Mouse (Mus musculus): ENCODE data around the gene Wnt5b. TPM values are rescaled to one million over a fixed set of nuclear protein-coding genes. Genes with fewer than 3 reads are reported as not detected.
"Not testable (repeated sequence)": the region's sequence is repeated elsewhere in the genome, so short reads cannot be mapped to it uniquely, and the experiment has no call there.

Wnt5b gene
- polyA plus RNA-seq, 1 experiment from 2014 or later = 11.4 TPM

GRCm38 (mm10) chr6:119448321-119449059 lies 95.7 kb downstream of the Wnt5b start:
- H3K27ac ChIP-seq (replicated peaks; ENCODE audit: low read depth, low read length) = no peak overlapping the region
- no peaks in the 10 kb centered on the region for H3K27me3 ChIP-seq (replicated peaks; ENCODE audit: control insufficient read depth, insufficient read depth, low read length)
- H3K4me2 ChIP-seq (ENCODE audit: low read depth, low read length) = peak overlapping the region; percentile 71
- no peaks in the 10 kb centered on the region for H3K36me3 ChIP-seq (ENCODE audit: control insufficient read depth, insufficient read depth, low read length)
- no peak for ATAC-seq (ENCODE audit: low read depth)
- peaks cover 8% of the 10 kb centered on the region for H3K4me1 ChIP-seq (ENCODE audit: control insufficient read depth, insufficient read depth, low read length)
- H3K4me3 ChIP-seq (ENCODE audit: low read depth, low read length) = peak overlapping the region; percentile 39
- DNase-seq (ENCODE audit: low spot score) = peak; percentile 30
- H3K9ac ChIP-seq (ENCODE audit: low read depth, low read length) = peak overlapping the region; percentile 53
- no peaks in the 10 kb centered on the region for H3K9me3 ChIP-seq (ENCODE audit: control insufficient read depth, low read length)
- WGBS = 9% methylated on average over 18 of the region's 18 CpGs

DNA sequence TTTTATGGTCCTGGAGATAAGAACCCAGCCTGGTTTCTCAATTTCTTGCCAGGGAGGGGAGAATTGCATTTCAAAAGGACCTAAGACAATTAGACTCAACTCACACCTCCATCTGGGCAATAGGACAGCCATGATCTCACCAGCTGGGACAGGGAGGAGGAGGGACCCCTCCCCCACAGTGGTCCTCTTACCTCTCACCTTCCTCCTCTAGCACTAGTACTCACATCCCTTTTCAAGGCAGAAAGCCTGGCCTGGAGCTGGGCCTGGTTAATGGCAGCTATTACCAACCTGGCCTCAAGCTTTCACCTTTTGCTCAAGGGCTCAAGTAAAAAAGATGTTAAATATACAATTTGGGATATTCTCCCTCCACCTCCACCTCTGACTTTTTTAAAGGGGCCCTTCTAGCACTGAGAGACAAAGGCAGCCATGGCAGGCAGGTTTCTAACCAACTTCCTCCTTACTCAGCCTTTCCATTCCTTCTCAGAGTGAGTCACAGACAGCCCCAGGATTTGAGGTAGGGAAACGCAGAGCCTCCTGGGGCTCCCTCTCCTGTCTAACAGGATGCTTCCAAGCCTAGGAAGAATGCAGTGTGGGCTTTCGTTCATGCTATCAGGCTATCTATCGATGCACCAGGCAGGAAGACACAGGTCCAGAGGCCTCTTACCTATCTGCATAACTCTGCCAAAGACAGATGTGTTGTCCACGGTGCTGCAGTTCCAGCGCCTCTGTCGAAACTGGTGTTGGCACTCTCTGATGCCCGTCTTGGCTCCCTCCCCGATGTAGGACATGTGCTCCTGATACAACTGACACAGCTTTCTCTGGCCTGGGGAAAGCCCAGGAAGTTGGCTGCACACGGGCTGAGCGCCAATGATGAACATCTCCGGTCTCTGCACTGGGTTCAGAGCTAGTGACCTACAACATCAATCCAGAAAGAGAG lies 98.2 kb downstream of the Wnt5b start:
- DNase-seq (ENCODE audit: low spot score) = no peak
- H3K9ac ChIP-seq (ENCODE audit: low read depth, low read length) = no peak overlapping the region
- no peaks in the 10 kb centered on the region for H3K36me3 ChIP-seq (ENCODE audit: control insufficient read depth, insufficient read depth, low read length)
- H3K9me3 ChIP-seq (ENCODE audit: control insufficient read depth, low read length) = no peaks in the 10 kb centered on the region
- 77% methylated on average over 11 of the region's 11 CpGs for WGBS
- no peak overlapping the region for H3K4me2 ChIP-seq (ENCODE audit: low read depth, low read length)
- H3K27ac ChIP-seq (replicated peaks; ENCODE audit: low read depth, low read length) = no peak overlapping the region
- 0 out of 2 replicates have a peak, but pooled peaks cover 3% of the 10 kb centered on the region for H3K4me1 ChIP-seq (ENCODE audit: control insufficient read depth, insufficient read depth, low read length)
- H3K4me3 ChIP-seq (ENCODE audit: low read depth, low read length) = no peak overlapping the region
- H3K27me3 ChIP-seq (replicated peaks; ENCODE audit: control insufficient read depth, insufficient read depth, low read length) = no peaks in the 10 kb centered on the region
- ATAC-seq (ENCODE audit: low read depth) = no peak

GRCm38 (mm10) chr6:119443742-119444645 lies 100.2 kb downstream of the Wnt5b start:
- Histone ChIP-seq H3K4me1 (ENCODE audit: control insufficient read depth, insufficient read depth, low read length) (0 out of 2 replicates have a peak, but pooled peaks cover 3% of the 10 kb centered on the region), H3K36me3 (ENCODE audit: control insufficient read depth, insufficient read depth, low read length) (no peaks in the 10 kb centered on the region), H3K4me2 (ENCODE audit: low read depth, low read length) (peak overlapping the region; percentile 38), H3K27me3 (replicated peaks; ENCODE audit: control insufficient read depth, insufficient read depth, low read length) (no peaks in the 10 kb centered on the region), H3K27ac (replicated peaks; ENCODE audit: low read depth, low read length) (no peak overlapping the region), H3K9ac (ENCODE audit: low read depth, low read length) (no peak overlapping the region), H3K9me3 (ENCODE audit: control insufficient read depth, low read length) (no peaks in the 10 kb centered on the region), H3K4me3 (ENCODE audit: low read depth, low read length) (no peak overlapping the region)
- DNase-seq (ENCODE audit: low spot score) = peak; percentile 94
- 36% methylated on average over 12 of the region's 12 CpGs for WGBS
- ATAC-seq (ENCODE audit: low read depth) = peak; percentile 60

- not testable (repeated sequence) for H3K9ac ChIP-seq (ENCODE audit: low read depth, low read length); H3K9me3 ChIP-seq (ENCODE audit: control insufficient read depth, low read length); DNase-seq (ENCODE audit: low spot score); H3K27me3 ChIP-seq (replicated peaks; ENCODE audit: control insufficient read depth, insufficient read depth, low read length); H3K4me3 ChIP-seq (ENCODE audit: low read depth, low read length); H3K4me1 ChIP-seq (ENCODE audit: control insufficient read depth, insufficient read depth, low read length); H3K36me3 ChIP-seq (ENCODE audit: control insufficient read depth, insufficient read depth, low read length); H3K4me2 ChIP-seq (ENCODE audit: low read depth, low read length); H3K27ac ChIP-seq (replicated peaks; ENCODE audit: low read depth, low read length); ATAC-seq (ENCODE audit: low read depth)
- 82% methylated on average over 5 of the region's 5 CpGs for WGBS
Measured at GRCm38 (mm10) chr6:119442729-119443128, 101.4 kb downstream of the Wnt5b start.

- 56% methylated on average over 8 of the region's 8 CpGs for WGBS
- ATAC-seq (ENCODE audit: low read depth) = 0 out of 2 replicates have a peak, but pooled peaks have one; percentile 22
- no peak overlapping the region for H3K4me2 ChIP-seq (ENCODE audit: low read depth, low read length)
- no peaks in the 10 kb centered on the region for H3K36me3 ChIP-seq (ENCODE audit: control insufficient read depth, insufficient read depth, low read length)
- no peak overlapping the region for H3K4me3 ChIP-seq (ENCODE audit: low read depth, low read length)
- DNase-seq (ENCODE audit: low spot score) = no peak
- no peak overlapping the region for H3K9ac ChIP-seq (ENCODE audit: low read depth, low read length)
- H3K4me1 ChIP-seq (ENCODE audit: control insufficient read depth, insufficient read depth, low read length) = no peaks in the 10 kb centered on the region
- no peaks in the 10 kb centered on the region for H3K9me3 ChIP-seq (ENCODE audit: control insufficient read depth, low read length)
- H3K27me3 ChIP-seq (replicated peaks; ENCODE audit: control insufficient read depth, insufficient read depth, low read length) = no peaks in the 10 kb centered on the region
- H3K27ac ChIP-seq (replicated peaks; ENCODE audit: low read depth, low read length) = no peak overlapping the region
Measured at GRCm38 (mm10) chr6:119437894-119438761, 106.0 kb downstream of the Wnt5b start.

DNA sequence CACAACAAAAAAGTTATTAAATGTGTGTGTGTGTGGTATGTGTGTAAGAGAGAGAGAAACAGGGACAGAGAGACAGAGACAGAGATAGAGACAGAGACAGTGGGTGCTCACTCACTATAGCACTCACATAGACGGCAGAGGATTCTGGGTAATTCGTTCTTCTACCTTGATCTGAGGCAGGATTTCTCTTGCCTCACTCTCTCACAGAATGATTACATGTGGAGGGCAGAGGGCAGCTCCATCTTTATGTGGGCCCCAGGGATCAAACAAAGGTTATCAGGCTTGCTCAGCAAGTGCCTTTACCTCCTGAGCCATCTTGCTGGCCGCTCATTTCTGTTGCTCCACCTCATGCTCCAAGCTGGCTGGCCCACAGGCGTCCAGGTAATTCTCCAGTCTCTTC lies 109.8 kb downstream of the Wnt5b start:
- 89% methylated on average over 4 of the region's 4 CpGs for WGBS
- Histone ChIP-seq H3K9ac (ENCODE audit: low read depth, low read length) (no peak overlapping the region), H3K4me1 (ENCODE audit: control insufficient read depth, insufficient read depth, low read length) (no peaks in the 10 kb centered on the region), H3K27ac (replicated peaks; ENCODE audit: low read depth, low read length) (no peak overlapping the region), H3K4me3 (ENCODE audit: low read depth, low read length) (no peak overlapping the region), H3K4me2 (ENCODE audit: low read depth, low read length) (no peak overlapping the region), H3K27me3 (replicated peaks; ENCODE audit: control insufficient read depth, insufficient read depth, low read length) (no peaks in the 10 kb centered on the region), H3K9me3 (ENCODE audit: control insufficient read depth, low read length) (no peaks in the 10 kb centered on the region), H3K36me3 (ENCODE audit: control insufficient read depth, insufficient read depth, low read length) (no peaks in the 10 kb centered on the region)
- no peak for DNase-seq (ENCODE audit: low spot score)
- no peak for ATAC-seq (ENCODE audit: low read depth)

DNA sequence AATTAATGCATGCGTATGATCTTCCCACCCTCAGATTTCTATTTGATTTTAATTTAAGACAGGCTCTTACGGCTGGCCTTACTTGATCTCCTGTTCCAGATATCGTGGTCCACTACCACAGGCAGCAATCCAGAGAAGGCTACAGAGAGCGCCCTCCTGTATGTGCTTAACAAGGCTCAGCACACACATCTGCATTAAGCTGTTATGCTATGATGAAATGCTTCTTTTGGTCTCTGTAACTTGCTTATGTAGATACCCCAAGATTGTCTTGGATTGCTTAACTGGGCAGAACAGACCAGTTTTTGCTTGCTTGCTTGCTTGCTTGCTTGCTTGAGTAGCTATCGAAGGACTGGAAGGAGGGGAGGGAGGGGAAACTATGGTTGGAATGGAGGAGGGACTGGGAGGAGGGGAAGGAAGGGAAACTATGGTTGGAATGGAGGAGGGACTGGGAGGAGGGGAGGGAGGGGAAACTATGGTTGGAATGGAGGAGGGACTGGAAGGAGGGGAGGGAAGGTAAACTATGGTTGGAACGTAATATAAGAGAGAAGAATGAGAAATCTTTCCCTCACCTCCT lies 112.3 kb downstream of the Wnt5b start:
- Histone ChIP-seq H3K4me3 (ENCODE audit: low read depth, low read length) (no peak overlapping the region), H3K9ac (ENCODE audit: low read depth, low read length) (no peak overlapping the region), H3K36me3 (ENCODE audit: control insufficient read depth, insufficient read depth, low read length) (no peaks in the 10 kb centered on the region), H3K27ac (replicated peaks; ENCODE audit: low read depth, low read length) (no peak overlapping the region), H3K4me2 (ENCODE audit: low read depth, low read length) (no peak overlapping the region), H3K27me3 (replicated peaks; ENCODE audit: control insufficient read depth, insufficient read depth, low read length) (no peaks in the 10 kb centered on the region), H3K4me1 (ENCODE audit: control insufficient read depth, insufficient read depth, low read length) (no peaks in the 10 kb centered on the region), H3K9me3 (ENCODE audit: control insufficient read depth, low read length) (0 out of 2 replicates have a peak, but pooled peaks cover 5% of the 10 kb centered on the region)
- no peak for ATAC-seq (ENCODE audit: low read depth)
- no peak for DNase-seq (ENCODE audit: low spot score)
- 72% methylated on average over 6 of the region's 6 CpGs for WGBS

All from embryonic facial prominence, embryonic 14.5 days (tissue).